Mouse (Mus musculus): Measurements from ENCODE around the gene Necab2. TPM values are rescaled to one million over a fixed set of nuclear protein-coding genes. Genes with fewer than 3 reads are reported as not detected.
A peak's percentile ranks its signal among the peaks of the same experiment; 100 is the strongest.

The Necab2 gene
- total RNA-seq (2014; rRNA removed) (41.1 and 58.5 TPM in 2 replicates), polyA plus RNA-seq (2015; fragmentation: Nextera tagmentation; extraction: Ambion mirVana) (35.0 and 56.1 TPM in 2 replicates)

DNA sequence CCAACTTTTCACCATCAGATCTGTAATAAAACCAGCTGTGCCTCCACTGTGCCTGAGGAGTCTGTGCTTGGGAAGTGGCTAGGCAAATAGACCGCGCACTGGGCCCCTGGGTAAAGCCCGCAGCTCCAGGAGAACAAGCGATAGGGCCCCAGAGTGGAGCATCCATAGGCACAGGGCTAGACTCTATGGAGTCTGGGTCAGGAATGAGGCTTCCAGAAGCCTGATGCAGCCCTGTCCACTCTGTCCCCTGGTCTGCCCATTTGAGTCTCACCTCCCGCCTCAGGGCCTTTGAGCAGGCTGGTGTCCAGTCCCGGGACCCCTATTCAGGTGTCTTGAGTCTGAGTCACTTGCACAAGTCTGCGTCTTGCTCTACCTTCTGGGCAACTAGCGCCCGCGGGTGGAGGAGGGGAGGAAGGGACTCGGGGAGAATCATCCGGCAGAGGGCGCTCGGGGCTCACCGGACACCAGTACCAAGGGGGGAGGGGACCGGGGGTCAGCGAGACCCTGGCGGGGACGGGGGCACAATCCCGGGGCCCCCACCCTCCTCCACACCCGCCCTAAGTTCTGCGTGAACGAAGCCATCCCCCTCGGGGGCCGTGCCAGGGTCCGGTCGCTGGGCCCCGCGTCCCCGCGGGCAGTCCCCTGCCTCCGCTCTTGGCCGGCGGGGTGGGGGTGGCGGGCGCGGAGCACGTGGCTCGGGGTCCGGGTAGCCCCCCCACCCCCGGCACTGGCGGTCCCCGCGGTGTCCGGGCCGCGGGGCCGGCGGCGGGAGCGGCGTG, at the start of gene Necab2:
TSS of gene Necab2 (plus strand) at position 509 of the 779 bp plus-strand sequence.
- H3K4me1 ChIP-seq (ENCODE audit: insufficient read depth): no peaks in the 10 kb centered on the region
- peak; percentile 76 for ATAC-seq
- DNase-seq: peak; percentile 88
- H3K4me2 ChIP-seq (ENCODE audit: low read depth): peak within 1 kb of the TSS; percentile 91
- peak; percentile 91 for TF ChIP-seq CTCF (IDR thresholded peaks at IDR 0.05; ENCODE audit: low read depth)
- no peaks in the 10 kb centered on the region for H3K27me3 ChIP-seq (ENCODE audit: insufficient read depth, low read length)
- H3K9me3 ChIP-seq (ENCODE audit: low read length): no peaks in the 10 kb centered on the region
- no peak within 1 kb of the TSS; the same call in 1 of the 2 replicates for H3K27ac ChIP-seq (ENCODE audit: low read depth, low read length)
- H3K9ac ChIP-seq: peak within 1 kb of the TSS; percentile 70
- 3% methylated on average over 33 of the region's 52 CpGs for WGBS
- H3K4me3 ChIP-seq (ENCODE audit: low read depth, low read length): peak within 1 kb of the TSS; percentile 68
- H3K36me3 ChIP-seq (ENCODE audit: insufficient read depth): no peaks in the 10 kb centered on the region

- Histone ChIP-seq H3K4me2 (ENCODE audit: low read depth) (no peak overlapping the region), H3K9me3 (ENCODE audit: low read length) (no peaks in the 10 kb centered on the region), H3K9ac (no peak overlapping the region), H3K4me1 (ENCODE audit: insufficient read depth) (peaks cover 7% of the 10 kb centered on the region; the same call in 1 of the 2 replicates), H3K27ac (ENCODE audit: low read depth, low read length) (no peak overlapping the region), H3K4me3 (ENCODE audit: low read depth, low read length) (no peak overlapping the region), H3K27me3 (ENCODE audit: insufficient read depth, low read length) (no peaks in the 10 kb centered on the region), H3K36me3 (ENCODE audit: insufficient read depth) (peaks cover 16% of the 10 kb centered on the region)
- WGBS: 86% methylated on average over 9 of the region's 9 CpGs
- TF ChIP-seq CTCF (IDR thresholded peaks at IDR 0.05; ENCODE audit: low read depth): no peak
- no peak for ATAC-seq
- no peak for DNase-seq
Measured at GRCm38 (mm10) chr8:119398558-119398957, 48.0 kb upstream of the Necab2 start.

GRCm38 (mm10) chr8:119399255-119399654, 47.3 kb upstream of the Necab2 start:
- ATAC-seq (no peak), DNase-seq (no peak)
- no peaks in the 10 kb centered on the region for H3K27me3 ChIP-seq (ENCODE audit: insufficient read depth, low read length)
- no peak overlapping the region for H3K27ac ChIP-seq (ENCODE audit: low read depth, low read length)
- no peak overlapping the region for H3K4me2 ChIP-seq (ENCODE audit: low read depth)
- 82% methylated on average over 6 of the region's 6 CpGs for WGBS
- no peak for TF ChIP-seq CTCF (IDR thresholded peaks at IDR 0.05; ENCODE audit: low read depth)
- H3K9ac ChIP-seq: no peak overlapping the region
- H3K4me3 ChIP-seq (ENCODE audit: low read depth, low read length): no peak overlapping the region
- no peaks in the 10 kb centered on the region for H3K9me3 ChIP-seq (ENCODE audit: low read length)
- peaks cover 19% of the 10 kb centered on the region for H3K36me3 ChIP-seq (ENCODE audit: insufficient read depth)
- peaks cover 7% of the 10 kb centered on the region; the same call in 1 of the 2 replicates for H3K4me1 ChIP-seq (ENCODE audit: insufficient read depth)

- no peak for TF ChIP-seq CTCF (IDR thresholded peaks at IDR 0.05; ENCODE audit: low read depth)
Measured at GRCm38 (mm10) chr8:119400122-119400671, 46.3 kb upstream of the Necab2 start.

DNA sequence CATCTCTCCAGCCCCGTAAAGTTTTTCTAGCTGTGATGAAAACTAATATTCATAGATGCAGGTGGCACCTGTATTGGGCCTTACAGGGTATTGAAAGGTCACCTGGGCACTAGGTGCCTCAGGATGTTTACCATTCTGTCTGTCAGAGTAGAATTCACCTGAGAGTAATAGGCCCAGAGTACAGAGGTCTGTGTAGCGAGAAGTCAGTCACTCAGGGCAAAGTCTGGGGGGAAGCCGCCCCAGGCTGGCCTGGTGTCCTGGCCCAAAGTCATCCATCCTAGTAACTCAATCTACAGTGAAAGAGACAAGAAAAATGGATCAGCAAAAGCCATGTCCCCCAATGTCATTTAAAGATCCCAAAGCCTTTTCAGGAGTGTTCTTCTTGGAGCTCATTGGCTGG, 45.6 kb upstream of the Necab2 start:
- no peak overlapping the region for H3K4me3 ChIP-seq (ENCODE audit: low read depth, low read length)
- no peaks in the 10 kb centered on the region for H3K27me3 ChIP-seq (ENCODE audit: insufficient read depth, low read length)
- no peak overlapping the region for H3K27ac ChIP-seq (ENCODE audit: low read depth, low read length)
- H3K4me1 ChIP-seq (ENCODE audit: insufficient read depth): peaks cover 2% of the 10 kb centered on the region; the same call in 1 of the 2 replicates
- WGBS: 89% methylated on average over 3 of the region's 3 CpGs
- peaks cover 19% of the 10 kb centered on the region for H3K36me3 ChIP-seq (ENCODE audit: insufficient read depth)
- H3K4me2 ChIP-seq (ENCODE audit: low read depth): no peak overlapping the region
- H3K9ac ChIP-seq: no peak overlapping the region
- ATAC-seq (no peak), DNase-seq (no peak)
- no peak for TF ChIP-seq CTCF (IDR thresholded peaks at IDR 0.05; ENCODE audit: low read depth)
- H3K9me3 ChIP-seq (ENCODE audit: low read length): no peaks in the 10 kb centered on the region

More at GRCm38 (mm10) chr8:119400122-119400671, 46.3 kb upstream of the Necab2 start:
- Histone ChIP-seq H3K36me3 (ENCODE audit: insufficient read depth) (peaks cover 19% of the 10 kb centered on the region), H3K4me3 (ENCODE audit: low read depth, low read length) (no peak overlapping the region), H3K27ac (ENCODE audit: low read depth, low read length) (no peak overlapping the region), H3K9ac (no peak overlapping the region), H3K4me2 (ENCODE audit: low read depth) (no peak overlapping the region), H3K9me3 (ENCODE audit: low read length) (no peaks in the 10 kb centered on the region), H3K4me1 (ENCODE audit: insufficient read depth) (peaks cover 7% of the 10 kb centered on the region; the same call in 1 of the 2 replicates), H3K27me3 (ENCODE audit: insufficient read depth, low read length) (no peaks in the 10 kb centered on the region)
- no peak for ATAC-seq
- WGBS: 88% methylated on average over 9 of the region's 9 CpGs
- no peak for DNase-seq

GRCm38 (mm10) chr8:119403912-119404311, 42.6 kb upstream of the Necab2 start:
- Histone ChIP-seq H3K9ac (no peak overlapping the region), H3K9me3 (ENCODE audit: low read length) (no peaks in the 10 kb centered on the region), H3K4me3 (ENCODE audit: low read depth, low read length) (no peak overlapping the region), H3K4me1 (ENCODE audit: insufficient read depth) (no peaks in the 10 kb centered on the region), H3K36me3 (ENCODE audit: insufficient read depth) (peaks cover 45% of the 10 kb centered on the region), H3K4me2 (ENCODE audit: low read depth) (no peak overlapping the region), H3K27ac (ENCODE audit: low read depth, low read length) (no peak overlapping the region), H3K27me3 (ENCODE audit: insufficient read depth, low read length) (no peaks in the 10 kb centered on the region)
- WGBS: 77% methylated on average over 10 of the region's 10 CpGs
- ATAC-seq (no peak), DNase-seq (no peak)
- TF ChIP-seq CTCF (IDR thresholded peaks at IDR 0.05; ENCODE audit: low read depth): no peak

GRCm38 (mm10) chr8:119404648-119405047, 41.9 kb upstream of the Necab2 start:
- H3K9me3 ChIP-seq (ENCODE audit: low read length): no peaks in the 10 kb centered on the region
- no peak overlapping the region for H3K27ac ChIP-seq (ENCODE audit: low read depth, low read length)
- H3K4me3 ChIP-seq (ENCODE audit: low read depth, low read length): no peak overlapping the region
- H3K36me3 ChIP-seq (ENCODE audit: insufficient read depth): peaks cover 52% of the 10 kb centered on the region
- H3K4me1 ChIP-seq (ENCODE audit: insufficient read depth): no peaks in the 10 kb centered on the region
- H3K4me2 ChIP-seq (ENCODE audit: low read depth): no peak overlapping the region
- ATAC-seq: no peak
- 94% methylated on average over 5 of the region's 5 CpGs for WGBS
- no peak for DNase-seq
- TF ChIP-seq CTCF (IDR thresholded peaks at IDR 0.05; ENCODE audit: low read depth): no peak
- no peaks in the 10 kb centered on the region for H3K27me3 ChIP-seq (ENCODE audit: insufficient read depth, low read length)
- no peak overlapping the region for H3K9ac ChIP-seq

All from forebrain, postnatal 0 days (tissue).